Mouse (Mus musculus) mouse trophoblast stem cell (cell line): ENCODE data around the gene Kbtbd8.

Experiments
- in situ Hi-C, 2 experiments: fragments of 300-500 bp; cut with MseI, MboI; formaldehyde crosslinking; loops; 2 replicates in 1 of 2; 3 replicates in 1 of 2; pipeline ENCODE4 v1.15.1; 2025

Kbtbd8 gene

DNA sequence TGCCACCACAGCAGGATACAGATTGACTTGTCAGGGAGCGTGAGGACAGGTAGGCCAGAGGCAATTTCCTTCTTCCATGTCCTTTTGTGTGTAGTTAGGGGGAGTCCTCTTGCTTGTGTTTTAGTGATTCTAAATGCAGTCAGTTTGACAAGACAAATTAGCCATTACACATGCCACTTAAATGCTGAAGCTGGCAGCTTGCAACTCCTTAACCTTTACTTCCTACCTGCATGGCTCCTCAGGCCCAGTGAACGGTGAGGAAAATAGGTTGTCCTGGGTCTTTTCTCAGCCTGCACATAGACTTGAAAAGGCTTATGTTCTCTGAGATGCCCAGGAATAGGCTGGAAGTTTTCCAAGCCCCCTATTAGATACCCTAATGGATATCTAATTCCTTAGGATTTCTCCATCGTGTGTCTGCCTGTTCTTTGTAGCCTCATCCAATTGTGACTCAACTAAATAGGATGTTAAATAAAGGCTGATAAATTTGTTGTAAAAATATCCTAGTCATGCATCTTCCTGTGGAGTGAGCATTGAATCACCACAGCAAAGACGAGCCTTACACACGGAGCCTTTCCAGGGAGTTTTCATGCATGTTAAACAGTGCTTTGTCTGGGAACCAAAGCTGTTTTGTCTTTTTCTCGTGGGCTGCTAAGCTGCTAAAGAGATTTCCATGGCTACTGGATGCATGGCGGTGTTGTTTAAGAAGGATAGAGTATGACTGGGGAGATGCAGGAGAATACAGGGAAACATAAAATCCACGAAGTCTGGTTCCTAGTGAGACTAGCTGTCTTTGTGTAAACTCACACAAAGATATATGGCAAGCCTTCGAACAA is 57.5 kb downstream of the Kbtbd8 start:
- in situ Hi-C loops = no loop called here
